ENCODE assay signal across 12 mouse cellular contexts in the genomic region with DNA sequence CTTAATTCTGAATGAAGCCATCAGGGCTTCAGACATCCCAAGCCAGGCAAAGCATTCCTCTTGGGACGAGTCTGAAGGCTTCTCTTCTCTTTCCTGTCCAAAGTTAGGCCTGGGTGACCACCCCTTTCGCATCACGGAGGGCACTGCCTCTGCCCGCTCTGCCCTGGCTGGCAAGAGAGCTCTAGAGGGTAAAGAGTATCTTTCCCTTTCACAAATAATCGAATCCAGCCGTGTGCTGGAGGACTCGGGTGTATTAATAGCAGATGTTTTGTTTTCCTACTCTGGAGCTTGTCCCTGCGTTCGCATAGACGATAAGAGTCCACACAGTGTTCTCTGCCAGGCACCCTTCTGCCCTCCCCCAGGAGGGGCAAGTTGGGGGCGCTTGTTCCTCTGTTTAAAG. TPM values are rescaled to one million over a fixed set of nuclear protein-coding genes. Genes with fewer than 3 reads are reported as not detected.
DNase-seq lines count a peak whose midpoint lies in the region; ATAC-seq lines count a peak whose summit lies in the region.
"Had no signal": no experiment of that assay in that cellular context is flagged by ENCODE, and none has a peak within 500 bp of the region (broad histone marks: within the 10 kb centered on the region; RNA-seq: fewer than 3 reads in every experiment).

No protein-coding gene starts in this region.

- no peak overlapping the region for H3K4me2 ChIP-seq in kidney, embryonic 14.5 days (replicated peaks; ENCODE audit: low read depth, low read length)
- H3K4me2 ChIP-seq in embryonic facial prominence, embryonic 12.5 days (replicated peaks): peak overlapping the region; percentile 27
- H3K4me2 ChIP-seq in heart, embryonic 15.5 days: peak overlapping the region; percentile 52
- H3K4me2 ChIP-seq in limb, embryonic 15.5 days: peak overlapping the region; percentile 34

- no peak for DNase-seq in kidney, adult 8-10 months
- no peak for DNase-seq in ovary, postnatal 36 days (ENCODE audit: low spot score)
- no peak for DNase-seq in left cerebral cortex, adult 8-10 months (ENCODE audit: low spot score in 2 of 2)
- no peak for DNase-seq in left cerebral cortex, postnatal 4 days
- DNase-seq: adrenal gland, postnatal 25 days; cerebellum, postnatal 14 days; layer of hippocampus, postnatal 36 days had no signal

- H3K9ac ChIP-seq in kidney, embryonic 14.5 days (ENCODE audit: low read depth, low read length): no peak overlapping the region
- H3K9ac ChIP-seq in embryonic facial prominence, embryonic 12.5 days: no peak overlapping the region
- peak overlapping the region; percentile 44 for H3K9ac ChIP-seq in heart, embryonic 15.5 days
- H3K9ac ChIP-seq in limb, embryonic 15.5 days: no peak overlapping the region

- no peak overlapping the region for H3K4me3 ChIP-seq in kidney, embryonic 14.5 days (ENCODE audit: low read length)
- H3K4me3 ChIP-seq in embryonic facial prominence, embryonic 12.5 days: no peak overlapping the region
- H3K4me3 ChIP-seq in heart, embryonic 15.5 days: peak overlapping the region; percentile 21; the same call in 1 of the 2 replicates
- H3K4me3 ChIP-seq in limb, embryonic 15.5 days: peak overlapping the region; percentile 2; the same call in 1 of the 2 replicates
- H3K4me3 ChIP-seq: myocyte had no signal

- intact Hi-C loops in left cerebral cortex, postnatal 4 days (cut with DNase I): no loop called here

- H3K9me3 ChIP-seq in kidney, embryonic 14.5 days (ENCODE audit: control insufficient read depth, low read length): no peaks in the 10 kb centered on the region
- H3K9me3 ChIP-seq in embryonic facial prominence, embryonic 12.5 days: no peaks in the 10 kb centered on the region
- H3K9me3 ChIP-seq in heart, embryonic 15.5 days (replicated peaks): no peaks in the 10 kb centered on the region
- no peaks in the 10 kb centered on the region for H3K9me3 ChIP-seq in limb, embryonic 15.5 days

- peaks cover 42% of the 10 kb centered on the region for H3K4me1 ChIP-seq in kidney, embryonic 14.5 days (ENCODE audit: control insufficient read depth, insufficient read depth, low read length)
- peaks cover 36% of the 10 kb centered on the region for H3K4me1 ChIP-seq in embryonic facial prominence, embryonic 12.5 days
- H3K4me1 ChIP-seq in heart, embryonic 15.5 days (replicated peaks): peaks cover 75% of the 10 kb centered on the region
- peaks cover 54% of the 10 kb centered on the region for H3K4me1 ChIP-seq in limb, embryonic 15.5 days

- no peaks in the 10 kb centered on the region for H3K27me3 ChIP-seq in kidney, embryonic 14.5 days (ENCODE audit: control insufficient read depth, insufficient read depth, low read length)
- H3K27me3 ChIP-seq in embryonic facial prominence, embryonic 12.5 days: no peaks in the 10 kb centered on the region
- no peaks in the 10 kb centered on the region for H3K27me3 ChIP-seq in heart, embryonic 15.5 days
- H3K27me3 ChIP-seq in limb, embryonic 15.5 days: no peaks in the 10 kb centered on the region

- H3K27ac ChIP-seq in kidney, embryonic 14.5 days (ENCODE audit: low read depth, low read length): peak overlapping the region; percentile 63; the same call in 1 of the 2 replicates
- H3K27ac ChIP-seq in embryonic facial prominence, embryonic 12.5 days: peak overlapping the region; percentile 74
- peak overlapping the region; percentile 97 for H3K27ac ChIP-seq in heart, embryonic 15.5 days
- H3K27ac ChIP-seq in limb, embryonic 15.5 days: peak overlapping the region; percentile 84

- 43% methylated on average over 11 of the region's 11 CpGs for WGBS in kidney, embryonic 14.5 days
- 10% methylated on average over 11 of the region's 11 CpGs for WGBS in embryonic facial prominence, embryonic 12.5 days
- 13% methylated on average over 11 of the region's 11 CpGs for WGBS in heart, embryonic 15.5 days
- 30% methylated on average over 11 of the region's 11 CpGs for WGBS in limb, embryonic 15.5 days

- H3K36me3 ChIP-seq in kidney, embryonic 14.5 days (ENCODE audit: control insufficient read depth, insufficient read depth, low read length): no peaks in the 10 kb centered on the region
- H3K36me3 ChIP-seq in embryonic facial prominence, embryonic 12.5 days: no peaks in the 10 kb centered on the region
- H3K36me3 ChIP-seq in heart, embryonic 15.5 days: no peaks in the 10 kb centered on the region
- no peaks in the 10 kb centered on the region for H3K36me3 ChIP-seq in limb, embryonic 15.5 days

- no peak for ATAC-seq in kidney, embryonic 14.5 days (ENCODE audit: low FRiP score, low TSS enrichment)
- no peak for ATAC-seq in embryonic facial prominence, embryonic 12.5 days (ENCODE audit: insufficient number of reproducible peaks, insufficient read depth, low FRiP score, low TSS enrichment)
- ATAC-seq in heart, embryonic 15.5 days (replicated peaks; ENCODE audit: insufficient number of reproducible peaks, insufficient read depth, low FRiP score, low read depth): peak; percentile 44
- no peak for ATAC-seq in limb, embryonic 15.5 days (ENCODE audit: insufficient number of reproducible peaks, low FRiP score, low TSS enrichment, low read depth)

RNA-seq across cellular contexts. Expression of a gene that starts 25.7 kb away (rescaled TPM):
- polyA plus RNA-seq in kidney, embryonic 14.5 days (2014; fragmentation: Nextera tagmentation; extraction: Ambion mirVana): 30.3 and 53.2 TPM in 2 replicates
- 51.3 and 51.5 TPM in 2 replicates for polyA plus RNA-seq in embryonic facial prominence, embryonic 12.5 days (2016; fragmentation: Nextera tagmentation; extraction: Ambion mirVana)
- polyA plus RNA-seq in heart, embryonic 15.5 days (2015; fragmentation: Nextera tagmentation; extraction: Ambion mirVana): 288 and 291 TPM in 2 replicates
- 29.1 and 29.2 TPM in 2 replicates for polyA plus RNA-seq in limb, embryonic 15.5 days (2015; fragmentation: Nextera tagmentation; extraction: Ambion mirVana)
- total RNA-seq in left cerebral cortex, adult 8-10 months (2022): 100 to 1,000 TPM; 616 to 703 (median 645) TPM
- 100 to 1,000 TPM; 385 to 392 TPM for total RNA-seq in left cerebral cortex, postnatal 4 days (2021)

Comparison
In these comparisons a context has a peak if more than half of its experiments do, and no peak if none do; other contexts are left out.
1. H3K4me3 ChIP-seq: peak in heart, embryonic 15.5 days (single experiment) and limb, embryonic 15.5 days (single experiment); none in kidney, embryonic 14.5 days (single experiment) and embryonic facial prominence, embryonic 12.5 days (single experiment).
2. Peak in every context shown above with its lines, with median percentiles within 50 percentile points of each other: H3K27ac ChIP-seq.